Mouse (Mus musculus): ENCODE measurements around the gene Lmna.

- TF ChIP-seq ZNF384 (IDR thresholded peaks at IDR 0.05; ENCODE audit: low read depth, low read length) = no peak
- TF ChIP-seq HCFC1 (IDR thresholded peaks at IDR 0.05; ENCODE audit: borderline replicate concordance, insufficient read depth, low read length) = no peak
- no peak for TF ChIP-seq ZC3H11A (IDR thresholded peaks at IDR 0.05; ENCODE audit: borderline replicate concordance, low read depth, low read length)
These were observed 4.7 kb upstream of the Lmna start for GRCm38 (mm10) chr3:88514231-88515094.
